Mouse (Mus musculus) limb, embryonic 10.5 days (tissue): ENCODE measurements around the gene Dbf4. TPM values are rescaled to one million over a fixed set of nuclear protein-coding genes. Genes with fewer than 3 reads are reported as not detected.

Experiments
- DNase-seq: peaks from one replicate; pipeline ENCODE4 v3.0.0-alpha.2; 2017; ENCODE audit warnings: low spot score
- H3K27ac ChIP-seq: fragments of 300-500 bp; sonication (generic); 2 replicates; pipeline ENCODE4 v1.5.1; 2016; ENCODE audit warnings: mild to moderate bottlenecking
- H3K27me3 ChIP-seq: fragments of 300-500 bp; sonication (generic); 2 replicates; pipeline ENCODE4 v1.6.1; 2016; ENCODE audit warnings: low read depth, mild to moderate bottlenecking; ENCODE audit not compliant: poor library complexity, severe bottlenecking
- H3K36me3 ChIP-seq: fragments of 300-500 bp; sonication (generic); 2 replicates; pipeline ENCODE4 v1.6.1; 2016; ENCODE audit warnings: mild to moderate bottlenecking, moderate library complexity
- H3K4me1 ChIP-seq: fragments of 300-500 bp; sonication (generic); 2 replicates; pipeline ENCODE4 v1.6.1; 2016
- H3K4me3 ChIP-seq: fragments of 300-500 bp; sonication (generic); 2 replicates; pipeline ENCODE4 v1.5.1; 2016; ENCODE audit warnings: mild to moderate bottlenecking, moderate library complexity
- H3K9me3 ChIP-seq: fragments of 300-500 bp; sonication (generic); replicated peaks from 2 replicates; pipeline ENCODE4 v1.6.1; 2016; ENCODE audit warnings: mild to moderate bottlenecking
- WGBS: fragments of 180-500 bp; shearing (Covaris S2); methylation state at CpG from one replicate; pipeline ENCODE4 v1.1.7; 2016; 5-methylcytosine and 5-hydroxymethylcytosine counted together
- polyA plus RNA-seq: library from polyadenylated mRNA; unstranded; fragments of >200 nt; fragmentation: Nextera tagmentation; extraction: Ambion mirVana; gene quantifications from 2 replicates; pipeline ENCODE4 v1.2.1, GENCODE M21; 2016

Dbf4 gene
- polyA plus RNA-seq, result 62.2 and 65.8 TPM in 2 replicates

GRCm38 (mm10) chr5:8422157-8422931 lies at the start of gene Dbf4, which contains the start of gene Slc25a40:
Gene Dbf4 (minus strand): TSS chr5:8422716.
Gene Slc25a40 (plus strand): TSS chr5:8422850.
- peaks cover 9% of the 10 kb centered on the region for H3K4me1 ChIP-seq
- WGBS, result under 1% methylated on average over 91 of the region's 93 CpGs
- no peaks in the 10 kb centered on the region for H3K9me3 ChIP-seq
- H3K36me3 ChIP-seq, result peaks cover 36% of the 10 kb centered on the region
- DNase-seq, result peak; percentile 93
- peak within 1 kb of the TSS; percentile 97 for H3K27ac ChIP-seq
- H3K4me3 ChIP-seq, result peak within 1 kb of the TSS; percentile 88
- no peaks in the 10 kb centered on the region for H3K27me3 ChIP-seq

- 95% methylated on average over 5 of the region's 5 CpGs for WGBS
Observed at GRCm38 (mm10) chr5:8456561-8456960, 34.0 kb upstream of the Dbf4 start.

GRCm38 (mm10) chr5:8455565-8455964 lies 33.0 kb upstream of the Dbf4 start:
- DNase-seq, result no peak
- H3K27ac ChIP-seq, result no peak overlapping the region
- peaks cover 16% of the 10 kb centered on the region; the same call in 1 of the 2 replicates for H3K36me3 ChIP-seq
- H3K4me3 ChIP-seq, result no peak overlapping the region
- H3K27me3 ChIP-seq, result no peaks in the 10 kb centered on the region
- H3K9me3 ChIP-seq, result no peaks in the 10 kb centered on the region
- no peaks in the 10 kb centered on the region for H3K4me1 ChIP-seq

More at GRCm38 (mm10) chr5:8456561-8456960, 34.0 kb upstream of the Dbf4 start:
- Histone ChIP-seq H3K27me3 (no peaks in the 10 kb centered on the region), H3K4me1 (no peaks in the 10 kb centered on the region), H3K36me3 (peaks cover 19% of the 10 kb centered on the region), H3K27ac (no peak overlapping the region), H3K4me3 (no peak overlapping the region), H3K9me3 (no peaks in the 10 kb centered on the region)
- no peak for DNase-seq

- no peak overlapping the region for H3K4me3 ChIP-seq
- H3K36me3 ChIP-seq, result peaks cover 4% of the 10 kb centered on the region; the same call in 1 of the 2 replicates
- DNase-seq, result no peak
- H3K9me3 ChIP-seq, result no peaks in the 10 kb centered on the region
- no peaks in the 10 kb centered on the region for H3K4me1 ChIP-seq
- no peaks in the 10 kb centered on the region for H3K27me3 ChIP-seq
- no peak overlapping the region for H3K27ac ChIP-seq
- 74% methylated on average over 2 of the region's 2 CpGs for WGBS
Observed at GRCm38 (mm10) chr5:8439095-8439494, 16.6 kb upstream of the Dbf4 start.

- H3K9me3 ChIP-seq, result no peaks in the 10 kb centered on the region
- no peaks in the 10 kb centered on the region for H3K27me3 ChIP-seq
- H3K4me3 ChIP-seq, result no peak overlapping the region
- WGBS, result 92% methylated on average over 5 of the region's 5 CpGs
- no peak overlapping the region for H3K27ac ChIP-seq
- no peak for DNase-seq
- no peaks in the 10 kb centered on the region for H3K4me1 ChIP-seq
- H3K36me3 ChIP-seq, result peaks cover 4% of the 10 kb centered on the region; the same call in 1 of the 2 replicates
Observed at GRCm38 (mm10) chr5:8437481-8438156, 15.1 kb upstream of the Dbf4 start.

DNA sequence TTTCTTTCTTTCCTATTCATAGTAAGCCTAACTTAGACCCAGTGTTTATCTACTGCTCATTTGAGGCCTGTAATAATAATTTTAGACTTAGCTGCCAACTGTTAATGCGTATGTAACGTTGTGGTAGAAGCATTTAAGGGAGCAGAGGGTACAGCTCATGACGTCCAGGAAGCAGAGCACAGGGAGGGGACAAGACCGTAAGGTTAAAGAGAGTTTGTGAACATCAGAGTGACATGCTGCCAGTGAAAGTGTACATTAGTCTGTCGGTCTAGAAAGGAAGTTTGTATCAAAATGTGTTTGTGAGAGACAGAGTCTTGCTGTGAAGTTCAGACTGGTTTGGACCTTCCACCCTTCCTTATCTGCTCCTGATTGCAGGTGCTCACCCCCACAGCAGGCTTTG lies 3.4 kb upstream of the Dbf4 start:
- H3K27ac ChIP-seq, result no peak overlapping the region
- no peaks in the 10 kb centered on the region for H3K9me3 ChIP-seq
- peaks cover 8% of the 10 kb centered on the region for H3K4me1 ChIP-seq
- no peak overlapping the region for H3K4me3 ChIP-seq
- H3K36me3 ChIP-seq, result peaks cover 7% of the 10 kb centered on the region
- H3K27me3 ChIP-seq, result no peaks in the 10 kb centered on the region
- 87% methylated on average over 5 of the region's 5 CpGs for WGBS
- no peak for DNase-seq

- peaks cover 18% of the 10 kb centered on the region for H3K36me3 ChIP-seq
- peak overlapping the region; percentile 88 for H3K4me3 ChIP-seq
- 19% methylated on average over 7 of the region's 7 CpGs for WGBS
- no peaks in the 10 kb centered on the region for H3K27me3 ChIP-seq
- no peak for DNase-seq
- peaks cover 9% of the 10 kb centered on the region for H3K4me1 ChIP-seq
- H3K27ac ChIP-seq, result no peak overlapping the region
- H3K9me3 ChIP-seq, result no peaks in the 10 kb centered on the region
Observed at GRCm38 (mm10) chr5:8424116-8424515, 1.6 kb upstream of the Dbf4 start.

GRCm38 (mm10) chr5:8422932-8423928 lies 714 bp upstream of the Dbf4 start:
- DNase-seq, result no peak
- peak overlapping the region; percentile 88 for H3K4me3 ChIP-seq
- H3K4me1 ChIP-seq, result peaks cover 9% of the 10 kb centered on the region
- H3K9me3 ChIP-seq, result no peaks in the 10 kb centered on the region
- under 1% methylated on average over 40 of the region's 40 CpGs for WGBS
- peaks cover 27% of the 10 kb centered on the region for H3K36me3 ChIP-seq
- no peaks in the 10 kb centered on the region for H3K27me3 ChIP-seq
- H3K27ac ChIP-seq, result peak overlapping the region; percentile 97

DNA sequence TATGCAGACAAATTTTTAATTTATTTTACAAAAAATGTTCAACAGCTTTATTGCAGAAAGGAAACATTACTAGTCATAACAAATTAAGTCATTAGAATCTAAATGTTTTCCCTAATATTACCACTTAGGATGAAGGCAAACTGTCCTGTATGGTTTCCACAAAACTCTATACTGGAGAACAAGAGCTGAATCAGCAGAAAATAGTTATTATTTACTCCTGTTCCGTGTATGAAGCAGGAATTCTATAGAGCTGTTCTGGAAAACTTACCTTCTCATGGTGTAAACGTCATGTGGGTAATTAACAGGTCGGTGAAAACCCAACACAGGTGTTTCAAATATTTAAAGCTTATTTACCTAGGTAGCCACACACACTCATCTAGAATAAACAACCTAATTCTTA lies 1.1 kb downstream of the Dbf4 start:
- peaks cover 9% of the 10 kb centered on the region for H3K4me1 ChIP-seq
- H3K27ac ChIP-seq, result peak overlapping the region; percentile 97
- DNase-seq, result no peak
- WGBS, result 11% methylated on average over 3 of the region's 3 CpGs
- H3K27me3 ChIP-seq, result no peaks in the 10 kb centered on the region
- peak overlapping the region; percentile 88 for H3K4me3 ChIP-seq
- H3K9me3 ChIP-seq, result no peaks in the 10 kb centered on the region
- peaks cover 45% of the 10 kb centered on the region for H3K36me3 ChIP-seq

DNA sequence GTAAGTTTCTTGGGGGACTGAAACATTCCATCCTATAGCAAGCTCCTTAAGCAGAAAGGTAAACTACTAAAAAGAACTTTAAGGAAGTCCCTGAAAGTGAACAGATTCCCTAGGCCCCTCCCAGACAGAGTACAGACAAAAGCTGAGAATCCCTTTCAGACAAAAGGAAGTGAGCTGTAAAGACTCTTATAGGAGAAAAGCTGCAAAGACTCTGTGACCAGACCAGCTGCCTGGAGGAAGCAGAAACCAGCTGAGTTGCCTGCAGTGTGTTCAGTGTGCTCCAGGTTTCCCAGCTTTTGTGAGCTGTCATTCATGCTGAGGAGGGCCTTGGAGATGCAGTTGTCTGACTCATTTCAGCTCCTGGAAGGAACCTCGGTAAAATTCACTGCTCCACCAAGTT lies 5.1 kb downstream of the Dbf4 start:
- peaks cover 80% of the 10 kb centered on the region for H3K36me3 ChIP-seq
- DNase-seq, result no peak

GRCm38 (mm10) chr5:8416683-8417413 lies 5.7 kb downstream of the Dbf4 start:
- Histone ChIP-seq H3K4me1 (peaks cover 4% of the 10 kb centered on the region; the same call in 1 of the 2 replicates), H3K4me3 (no peak overlapping the region), H3K36me3 (peaks cover 86% of the 10 kb centered on the region), H3K27ac (no peak overlapping the region), H3K27me3 (no peaks in the 10 kb centered on the region), H3K9me3 (no peaks in the 10 kb centered on the region)
- DNase-seq, result no peak
- 92% methylated on average over 3 of the region's 3 CpGs for WGBS

More for the DNA sequence above, 5.1 kb downstream of the Dbf4 start:
- no peaks in the 10 kb centered on the region for H3K27me3 ChIP-seq
- H3K9me3 ChIP-seq, result no peaks in the 10 kb centered on the region
- no peak overlapping the region for H3K4me3 ChIP-seq
- peaks cover 4% of the 10 kb centered on the region; the same call in 1 of the 2 replicates for H3K4me1 ChIP-seq
- H3K27ac ChIP-seq, result no peak overlapping the region
- WGBS, result 68% methylated on average over 1 of the region's 1 CpGs

- no peaks in the 10 kb centered on the region for H3K27me3 ChIP-seq
- no peak for DNase-seq
- H3K4me3 ChIP-seq, result no peak overlapping the region
- WGBS, result 93% methylated on average over 4 of the region's 4 CpGs
- H3K4me1 ChIP-seq, result no peaks in the 10 kb centered on the region
- no peaks in the 10 kb centered on the region for H3K9me3 ChIP-seq
- no peak overlapping the region for H3K27ac ChIP-seq
- H3K36me3 ChIP-seq, result peaks cover 95% of the 10 kb centered on the region
Observed at GRCm38 (mm10) chr5:8408746-8409145, 13.8 kb downstream of the Dbf4 start.
